Mouse (Mus musculus): Measurements from ENCODE around the gene Myh3. TPM values are rescaled to one million over a fixed set of nuclear protein-coding genes. Genes with fewer than 3 reads are reported as not detected.

The Myh3 gene
- polyA plus RNA-seq, 1 experiment from 2014 or later: 46.9 TPM

DNA sequence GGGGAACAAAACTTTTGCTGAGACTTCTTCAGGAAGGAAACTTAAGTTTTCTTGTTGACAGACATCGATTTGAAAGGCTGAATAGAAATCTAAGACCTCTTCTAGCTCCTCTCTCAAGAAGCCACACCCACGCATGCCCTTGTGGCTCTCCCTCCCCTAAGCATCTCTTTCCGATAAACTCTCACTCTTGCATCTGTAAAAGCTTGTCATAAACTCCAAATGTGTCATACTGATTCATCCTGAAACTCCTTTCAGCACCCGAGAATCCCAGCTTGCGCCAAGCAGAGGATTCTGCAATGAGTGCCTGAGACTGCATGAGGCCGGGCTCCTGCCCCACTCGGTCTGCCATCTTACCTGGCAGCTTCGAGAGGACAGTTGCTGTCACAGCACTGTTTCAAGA, 29.6 kb upstream of the Myh3 start:
- Histone ChIP-seq H3K4me2 (no peak overlapping the region), H3K9ac (replicated peaks) (no peak overlapping the region), H3K36me3 (peaks cover 23% of the 10 kb centered on the region; the same call in 1 of the 2 replicates), H3K4me1 (replicated peaks) (peaks cover 7% of the 10 kb centered on the region), H3K9me3 (no peaks in the 10 kb centered on the region), H3K27ac (no peak overlapping the region), H3K4me3 (replicated peaks) (no peak overlapping the region), H3K27me3 (no peaks in the 10 kb centered on the region)
- no peak for ATAC-seq (ENCODE audit: insufficient number of reproducible peaks, insufficient read depth, low FRiP score, low TSS enrichment, low read depth)
- WGBS: 94% methylated on average over 8 of the region's 8 CpGs

DNA sequence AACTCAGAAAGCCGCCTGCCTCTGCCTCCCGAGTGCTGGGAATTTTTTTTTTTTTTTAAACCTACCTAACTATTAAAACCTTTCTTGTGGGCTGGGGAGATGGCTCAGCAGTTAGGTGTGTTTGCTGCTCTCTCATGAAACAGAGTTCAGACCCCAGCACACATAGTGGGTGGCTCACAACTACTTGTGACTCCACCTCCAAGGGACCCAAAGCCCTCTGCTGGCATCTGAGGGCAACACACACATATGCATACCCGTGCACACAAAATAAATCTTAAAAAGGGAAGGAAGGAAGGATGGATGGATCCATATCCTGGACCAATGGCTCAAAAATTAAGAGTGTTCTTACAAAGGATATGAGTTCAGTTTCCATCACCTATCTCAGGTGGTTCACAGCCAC, 28.8 kb upstream of the Myh3 start:
- H3K27ac ChIP-seq: no peak overlapping the region
- no peak overlapping the region for H3K9ac ChIP-seq (replicated peaks)
- ATAC-seq (ENCODE audit: insufficient number of reproducible peaks, insufficient read depth, low FRiP score, low TSS enrichment, low read depth): no peak
- WGBS: 87% methylated on average over 3 of the region's 3 CpGs
- peaks cover 13% of the 10 kb centered on the region for H3K4me1 ChIP-seq (replicated peaks)
- H3K9me3 ChIP-seq: no peaks in the 10 kb centered on the region
- H3K4me2 ChIP-seq: no peak overlapping the region
- H3K27me3 ChIP-seq: no peaks in the 10 kb centered on the region
- no peak overlapping the region for H3K4me3 ChIP-seq (replicated peaks)
- peaks cover 23% of the 10 kb centered on the region; the same call in 1 of the 2 replicates for H3K36me3 ChIP-seq

DNA sequence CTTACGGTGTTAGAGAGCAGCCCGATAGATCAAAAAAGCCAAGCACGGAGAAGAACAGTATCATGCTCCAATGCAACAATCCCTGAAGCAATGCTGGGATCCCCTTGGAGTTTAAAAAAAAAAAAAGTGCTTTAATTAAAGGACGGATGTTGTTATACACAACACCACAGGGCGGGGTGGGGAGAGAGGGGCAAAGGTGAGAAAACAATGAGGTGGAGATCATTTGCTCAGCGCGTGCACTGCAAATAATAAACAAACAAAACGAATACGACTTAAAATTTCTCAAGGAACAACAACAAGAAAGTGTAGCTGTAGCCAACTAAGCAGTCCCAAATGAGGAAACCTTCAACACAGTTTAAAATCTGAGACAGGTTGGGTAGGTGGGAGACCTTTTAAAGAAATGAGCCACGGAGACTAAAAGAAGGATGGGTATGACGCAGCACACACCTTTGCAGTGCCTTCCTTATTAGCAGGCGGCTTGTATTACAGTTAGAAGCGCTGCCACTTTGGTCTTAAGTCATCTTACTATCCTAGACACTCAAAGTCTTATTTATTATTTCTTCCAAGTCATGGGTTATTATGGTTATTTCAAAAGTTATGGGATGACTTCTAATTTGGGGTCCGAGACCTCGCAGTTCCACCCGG, 26.3 kb upstream of the Myh3 start:
- Histone ChIP-seq H3K27ac (peak overlapping the region; percentile 84), H3K9me3 (no peaks in the 10 kb centered on the region), H3K36me3 (peaks cover 32% of the 10 kb centered on the region), H3K4me2 (peak overlapping the region; percentile 62), H3K27me3 (no peaks in the 10 kb centered on the region), H3K4me3 (replicated peaks) (peak overlapping the region; percentile 98), H3K4me1 (replicated peaks) (peaks cover 13% of the 10 kb centered on the region), H3K9ac (replicated peaks) (peak overlapping the region; percentile 86)
- 9% methylated on average over 16 of the region's 16 CpGs for WGBS
- no peak for ATAC-seq (ENCODE audit: insufficient number of reproducible peaks, insufficient read depth, low FRiP score, low TSS enrichment, low read depth)

DNA sequence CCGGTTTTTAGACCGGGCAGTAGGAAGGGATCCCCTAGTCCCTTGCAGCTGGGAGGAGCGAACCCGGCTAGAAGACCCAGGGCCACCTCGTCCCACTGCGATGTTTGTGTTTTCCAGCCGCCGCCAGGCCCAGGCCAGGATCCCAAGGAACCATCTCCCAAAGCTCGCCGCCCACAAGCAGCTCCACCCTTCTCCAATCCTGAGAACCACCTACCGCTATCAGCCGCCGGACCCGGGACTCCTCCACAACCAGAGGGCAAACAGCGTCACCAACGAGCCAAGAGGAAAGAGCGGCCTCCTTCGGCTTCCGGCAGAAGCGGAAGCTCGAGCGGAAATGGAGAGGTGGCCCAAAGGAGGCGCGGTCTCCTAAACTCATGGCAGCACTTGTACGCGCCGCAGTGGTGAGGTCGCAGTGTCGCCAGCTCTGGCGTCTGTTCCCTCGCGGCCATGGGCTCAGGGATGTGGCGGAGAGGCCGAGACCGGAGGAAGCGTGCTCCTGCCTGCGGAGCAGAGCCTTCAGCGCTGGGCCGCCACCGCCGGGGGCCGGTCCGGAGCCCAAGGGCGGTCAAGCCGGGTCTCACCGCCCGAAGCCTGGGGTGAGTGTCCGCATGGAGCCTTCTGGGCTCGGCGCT, 25.7 kb upstream of the Myh3 start, which contains the start of the genes Adprm and Sco1:
Adprm (minus strand) TSS at position 274 of the 632 bp plus-strand sequence.
Sco1 (plus strand) TSS at position 350 of the 632 bp plus-strand sequence.
- under 1% methylated on average over 50 of the region's 50 CpGs for whole genome bisulfite sequencing

DNA sequence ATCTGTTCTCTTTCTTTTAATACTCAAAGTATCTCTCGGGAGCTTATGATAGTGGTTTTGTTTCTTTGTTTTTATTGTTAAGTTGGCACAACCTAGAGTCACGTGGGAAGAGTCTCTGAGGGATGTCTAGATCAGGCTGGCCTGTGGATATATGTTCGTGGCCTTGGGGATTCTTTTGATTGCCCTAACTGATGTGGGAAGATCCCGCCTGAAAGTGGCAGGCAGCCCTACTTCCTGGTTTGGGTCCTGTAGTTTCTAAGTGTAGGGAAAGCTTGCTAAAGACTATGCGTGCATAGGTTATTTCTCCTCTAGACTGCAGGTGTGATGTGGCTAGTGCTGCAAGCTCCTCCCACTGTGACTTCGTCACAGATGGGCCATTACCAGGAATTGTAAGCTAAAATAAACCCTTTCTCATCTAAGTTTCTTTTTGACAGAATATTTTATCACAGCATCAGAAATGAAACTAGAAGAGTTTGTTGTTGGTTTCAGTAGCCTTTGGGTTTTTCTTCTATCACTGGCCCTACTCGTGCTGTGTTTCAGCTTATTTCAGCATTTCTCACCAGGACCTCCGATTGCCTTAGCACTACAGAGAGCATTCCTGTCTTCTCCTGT, 23.2 kb upstream of the Myh3 start:
- Histone ChIP-seq H3K36me3 (peaks cover 55% of the 10 kb centered on the region), H3K27me3 (no peaks in the 10 kb centered on the region), H3K4me3 (replicated peaks) (no peak overlapping the region), H3K9ac (replicated peaks) (no peak overlapping the region), H3K4me1 (replicated peaks) (peaks cover 13% of the 10 kb centered on the region), H3K9me3 (no peaks in the 10 kb centered on the region), H3K27ac (no peak overlapping the region), H3K4me2 (no peak overlapping the region)
- ATAC-seq (ENCODE audit: insufficient number of reproducible peaks, insufficient read depth, low FRiP score, low TSS enrichment, low read depth): no peak
- 90% methylated on average over 8 of the region's 8 CpGs for WGBS

More for the DNA sequence above, 25.7 kb upstream of the Myh3 start, which contains the start of the genes Adprm and Sco1:
- H3K4me3 ChIP-seq (replicated peaks): peak within 1 kb of the TSS; percentile 98
- H3K27me3 ChIP-seq: no peaks in the 10 kb centered on the region
- peaks cover 13% of the 10 kb centered on the region for H3K4me1 ChIP-seq (replicated peaks)
- H3K27ac ChIP-seq: peak within 1 kb of the TSS; percentile 84
- H3K9me3 ChIP-seq: no peaks in the 10 kb centered on the region
- peak; percentile 86 for ATAC-seq (ENCODE audit: insufficient number of reproducible peaks, insufficient read depth, low FRiP score, low TSS enrichment, low read depth)
- H3K36me3 ChIP-seq: peaks cover 38% of the 10 kb centered on the region
- H3K4me2 ChIP-seq: peak within 1 kb of the TSS; percentile 62
- peak within 1 kb of the TSS; percentile 86 for H3K9ac ChIP-seq (replicated peaks)

DNA sequence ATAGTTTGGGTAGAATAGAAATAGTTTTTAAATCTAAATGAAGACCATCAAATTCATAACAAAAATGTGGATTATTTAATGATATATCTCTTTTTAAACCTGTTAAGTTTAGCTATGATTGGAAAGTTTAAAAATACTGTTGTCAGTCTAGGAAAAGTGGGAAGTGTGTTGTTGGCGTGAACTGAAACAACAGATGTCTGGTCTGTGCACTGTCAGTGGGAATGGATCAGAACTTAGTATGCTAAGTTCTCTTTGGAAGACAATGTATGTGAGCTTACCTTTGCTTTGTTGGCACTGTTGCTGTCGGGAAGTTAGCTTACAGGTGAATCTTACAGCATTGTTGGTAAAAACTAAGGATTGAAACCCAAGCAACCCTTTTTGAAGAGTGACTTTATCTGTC, 16.8 kb upstream of the Myh3 start:
- 89% methylated on average over 2 of the region's 2 CpGs for WGBS
- Histone ChIP-seq H3K27ac (no peak overlapping the region), H3K36me3 (peaks cover 95% of the 10 kb centered on the region), H3K4me1 (replicated peaks) (no peaks in the 10 kb centered on the region), H3K4me3 (replicated peaks) (no peak overlapping the region), H3K27me3 (no peaks in the 10 kb centered on the region), H3K9ac (replicated peaks) (no peak overlapping the region), H3K4me2 (no peak overlapping the region), H3K9me3 (no peaks in the 10 kb centered on the region)
- ATAC-seq (ENCODE audit: insufficient number of reproducible peaks, insufficient read depth, low FRiP score, low TSS enrichment, low read depth): no peak

DNA sequence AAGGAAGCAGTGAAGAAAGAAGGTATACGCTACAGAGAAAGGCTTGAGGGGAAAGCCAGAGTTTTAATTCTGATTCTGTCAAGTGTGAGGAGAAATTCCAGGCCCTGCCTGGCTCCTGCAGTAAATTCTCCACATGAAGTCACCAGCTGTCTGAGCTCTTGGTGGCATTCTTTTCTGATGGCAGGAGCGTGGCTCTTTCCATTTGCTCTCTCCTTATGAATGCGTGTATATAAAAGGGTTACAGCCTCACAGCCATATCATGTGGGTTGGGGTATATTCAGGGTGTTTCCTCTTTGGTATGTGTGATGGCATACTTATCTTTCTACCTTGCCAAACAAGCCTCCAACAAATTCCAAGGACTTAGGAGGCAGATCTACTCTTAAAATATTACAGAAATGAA, 15.4 kb upstream of the Myh3 start:
- Histone ChIP-seq H3K4me1 (replicated peaks) (no peaks in the 10 kb centered on the region), H3K9ac (replicated peaks) (no peak overlapping the region), H3K27me3 (no peaks in the 10 kb centered on the region), H3K4me3 (replicated peaks) (no peak overlapping the region), H3K4me2 (no peak overlapping the region), H3K36me3 (peaks cover 92% of the 10 kb centered on the region), H3K27ac (no peak overlapping the region), H3K9me3 (no peaks in the 10 kb centered on the region)
- no peak for ATAC-seq (ENCODE audit: insufficient number of reproducible peaks, insufficient read depth, low FRiP score, low TSS enrichment, low read depth)
- 88% methylated on average over 3 of the region's 3 CpGs for WGBS

DNA sequence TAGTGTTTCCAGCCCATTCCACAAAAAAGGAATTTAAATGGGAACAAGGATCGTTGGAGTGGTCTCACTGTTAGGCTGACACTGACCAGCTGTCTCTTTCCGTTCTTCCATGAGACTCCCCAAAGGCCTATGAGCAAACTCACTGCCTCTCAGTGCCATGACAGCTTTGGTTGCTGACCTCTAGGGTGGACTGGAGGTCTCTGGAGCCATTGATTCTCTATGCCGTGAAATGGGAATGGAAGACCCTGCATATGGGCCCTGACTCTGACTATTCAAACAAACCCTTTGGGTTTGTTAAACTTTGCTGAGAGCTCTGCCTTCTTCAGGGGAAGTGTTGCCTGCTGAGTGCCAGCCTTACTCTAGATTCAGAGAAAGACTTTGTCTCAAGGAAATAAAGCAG, 10.4 kb upstream of the Myh3 start:
- 92% methylated on average over 3 of the region's 3 CpGs for WGBS
- peaks cover 49% of the 10 kb centered on the region for H3K36me3 ChIP-seq
- no peaks in the 10 kb centered on the region for H3K27me3 ChIP-seq

DNA sequence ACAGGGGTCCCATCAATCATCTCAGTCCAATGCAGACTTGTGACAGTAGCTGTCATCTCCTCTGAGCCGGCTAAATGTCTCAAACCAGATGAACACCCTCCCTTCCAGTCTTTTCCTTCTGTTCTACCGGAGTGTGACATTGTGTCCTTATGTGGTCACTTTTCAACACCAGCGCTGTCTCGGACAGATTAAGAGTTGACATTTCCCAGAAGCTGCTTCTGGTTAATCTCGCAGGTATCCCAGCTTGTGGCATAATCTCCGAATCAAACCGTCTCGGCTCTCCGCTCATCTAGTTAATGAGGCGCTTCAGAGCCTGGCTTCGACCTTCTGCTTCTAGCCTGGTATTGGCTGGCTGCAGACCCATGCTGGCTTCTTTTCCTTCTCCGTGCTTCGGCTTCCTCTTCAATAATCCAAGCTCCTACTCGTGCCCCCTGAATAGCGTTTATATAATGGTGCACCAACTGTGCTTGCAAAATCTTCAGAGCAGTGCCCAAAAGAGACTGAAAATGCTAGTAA, 5.4 kb upstream of the Myh3 start:
- Histone ChIP-seq H3K36me3 (0 out of 2 replicates have a peak, but pooled peaks cover 2% of the 10 kb centered on the region), H3K27me3 (no peaks in the 10 kb centered on the region; the same call in 1 of the 2 replicates), H3K4me1 (replicated peaks) (no peaks in the 10 kb centered on the region), H3K4me2 (no peak overlapping the region), H3K4me3 (replicated peaks) (no peak overlapping the region), H3K9ac (replicated peaks) (no peak overlapping the region), H3K27ac (no peak overlapping the region), H3K9me3 (no peaks in the 10 kb centered on the region)
- WGBS: 77% methylated on average over 15 of the region's 15 CpGs
- no peak for ATAC-seq (ENCODE audit: insufficient number of reproducible peaks, insufficient read depth, low FRiP score, low TSS enrichment, low read depth)

More for the DNA sequence above, 10.4 kb upstream of the Myh3 start:
- Histone ChIP-seq H3K4me3 (replicated peaks) (no peak overlapping the region), H3K4me1 (replicated peaks) (no peaks in the 10 kb centered on the region), H3K9me3 (no peaks in the 10 kb centered on the region), H3K9ac (replicated peaks) (no peak overlapping the region), H3K27ac (no peak overlapping the region), H3K4me2 (no peak overlapping the region)
- ATAC-seq (ENCODE audit: insufficient number of reproducible peaks, insufficient read depth, low FRiP score, low TSS enrichment, low read depth): no peak

DNA sequence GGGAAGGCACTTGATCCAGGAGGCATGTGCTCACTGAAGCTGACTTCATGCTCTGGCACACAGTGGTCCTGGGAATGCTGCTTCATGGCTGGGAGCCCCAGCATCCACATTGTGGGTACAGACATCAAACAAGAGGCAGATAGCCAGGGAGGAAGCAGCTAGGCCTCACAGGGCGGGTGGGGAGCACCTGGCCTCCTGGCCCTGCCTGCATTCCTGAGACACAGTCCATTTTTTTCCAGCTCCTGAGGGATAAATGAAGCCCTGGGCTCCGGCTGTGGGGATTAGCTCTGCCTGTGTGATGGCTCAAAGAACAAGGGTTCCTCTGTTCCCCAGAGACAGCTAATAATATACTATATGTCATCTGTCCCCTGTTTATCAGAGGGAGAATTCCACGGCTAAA, 3.1 kb upstream of the Myh3 start:
- ATAC-seq (ENCODE audit: insufficient number of reproducible peaks, insufficient read depth, low FRiP score, low TSS enrichment, low read depth): no peak
- WGBS: 53% methylated on average over 3 of the region's 3 CpGs

DNA sequence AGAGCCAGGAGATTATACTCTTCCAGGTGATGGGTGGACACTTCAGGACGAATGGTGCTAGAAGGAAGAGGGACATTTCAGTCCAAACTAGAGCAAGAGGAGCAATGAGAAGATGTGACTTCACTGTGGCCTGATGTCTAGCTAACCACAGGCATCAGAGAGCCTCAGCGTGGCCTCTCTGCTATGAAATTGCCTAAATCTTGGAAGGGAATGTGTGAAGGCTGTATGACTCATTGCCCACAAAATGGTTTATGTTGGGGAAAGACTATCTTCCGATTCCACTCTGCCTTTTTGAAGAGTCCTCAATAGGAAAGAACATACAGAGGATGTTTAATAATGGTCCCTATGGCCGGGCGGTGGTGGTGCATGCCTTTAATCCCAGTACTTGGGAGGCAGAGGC, 1.3 kb upstream of the Myh3 start:
- Histone ChIP-seq H3K4me3 (replicated peaks) (no peak overlapping the region), H3K27ac (no peak overlapping the region), H3K9me3 (no peaks in the 10 kb centered on the region), H3K4me2 (no peak overlapping the region), H3K27me3 (no peaks in the 10 kb centered on the region; the same call in 1 of the 2 replicates), H3K4me1 (replicated peaks) (no peaks in the 10 kb centered on the region), H3K36me3 (no peaks in the 10 kb centered on the region), H3K9ac (replicated peaks) (no peak overlapping the region)
- ATAC-seq (ENCODE audit: insufficient number of reproducible peaks, insufficient read depth, low FRiP score, low TSS enrichment, low read depth): no peak
- WGBS: 90% methylated on average over 5 of the region's 5 CpGs

More for the DNA sequence above, 3.1 kb upstream of the Myh3 start:
- no peaks in the 10 kb centered on the region for H3K9me3 ChIP-seq
- H3K4me1 ChIP-seq (replicated peaks): no peaks in the 10 kb centered on the region
- H3K4me3 ChIP-seq (replicated peaks): no peak overlapping the region
- H3K27ac ChIP-seq: no peak overlapping the region
- H3K27me3 ChIP-seq: no peaks in the 10 kb centered on the region; the same call in 1 of the 2 replicates
- no peak overlapping the region for H3K4me2 ChIP-seq
- no peak overlapping the region for H3K9ac ChIP-seq (replicated peaks)
- H3K36me3 ChIP-seq: no peaks in the 10 kb centered on the region
